Mouse (Mus musculus) kidney, adult 9 months (tissue): Measurements from ENCODE around the gene Tmem63b.
"Not testable (repeated sequence)": the region's sequence is repeated elsewhere in the genome, so short reads cannot be mapped to it uniquely, and the experiment has no call there.

Experiments
- DNase-seq: peaks from one replicate; pipeline ENCODE4 v3.0.0; 2022

The Tmem63b gene

DNA sequence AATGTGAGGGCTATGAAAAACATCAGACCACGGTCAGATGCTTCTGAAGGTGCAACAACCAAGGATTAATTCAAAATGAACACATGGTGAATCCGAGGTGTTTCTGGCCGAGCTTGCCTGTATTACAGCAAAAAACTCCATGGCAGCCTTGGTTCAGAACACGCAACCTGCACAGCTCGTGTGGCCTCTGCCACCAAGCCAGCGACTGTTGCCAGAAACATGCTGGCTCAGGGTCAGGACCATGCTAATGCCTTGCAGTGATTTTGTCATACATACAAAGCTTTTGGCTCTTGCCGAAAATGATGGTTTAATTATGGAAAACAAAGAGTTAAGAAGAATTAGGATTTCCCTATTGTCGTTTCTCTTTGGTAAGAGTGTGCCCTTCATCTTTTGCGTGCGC, 18.7 kb downstream of the Tmem63b start:
- no peak for DNase-seq

DNA sequence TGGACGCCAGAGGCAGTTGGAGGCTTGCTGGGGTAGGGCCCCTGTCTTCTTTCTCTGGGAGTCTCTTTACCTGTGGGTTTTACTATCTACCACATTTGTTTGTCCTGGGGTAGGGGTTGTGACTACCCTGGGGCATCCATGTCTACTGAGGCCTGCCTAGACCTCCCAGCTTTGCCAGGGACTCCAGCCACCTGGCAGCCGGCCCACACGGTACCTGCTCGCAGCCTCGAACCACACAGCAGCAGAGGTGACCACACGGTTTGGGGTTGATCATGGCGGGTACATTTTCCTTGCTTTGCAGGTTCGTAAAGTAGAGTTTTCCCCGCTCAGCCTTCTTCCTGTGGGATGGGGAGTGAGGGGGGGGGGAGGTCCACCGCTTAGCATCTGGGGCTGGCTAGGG, 19.2 kb downstream of the Tmem63b start:
- DNase-seq, result no peak

DNA sequence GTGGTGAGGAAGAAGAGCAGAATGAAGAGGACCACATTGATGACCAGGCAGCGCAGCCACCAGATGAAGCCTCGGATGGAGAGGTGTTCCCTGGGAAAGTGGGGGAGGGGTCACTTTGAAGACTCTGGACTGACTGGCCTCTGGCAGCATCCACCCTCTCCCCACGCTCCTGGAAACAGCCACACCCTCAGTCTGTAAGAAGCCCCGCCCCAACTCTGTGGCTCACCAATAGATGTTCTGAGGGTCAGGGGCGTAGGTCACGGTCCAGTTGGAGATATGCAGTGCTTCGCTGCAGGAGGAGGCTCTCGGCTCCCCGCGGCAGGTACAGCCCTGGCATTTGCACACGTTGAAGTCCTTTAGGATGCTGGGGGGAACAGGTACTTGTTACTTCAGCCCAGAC, 20.6 kb downstream of the Tmem63b start:
- no peak for DNase-seq

DNA sequence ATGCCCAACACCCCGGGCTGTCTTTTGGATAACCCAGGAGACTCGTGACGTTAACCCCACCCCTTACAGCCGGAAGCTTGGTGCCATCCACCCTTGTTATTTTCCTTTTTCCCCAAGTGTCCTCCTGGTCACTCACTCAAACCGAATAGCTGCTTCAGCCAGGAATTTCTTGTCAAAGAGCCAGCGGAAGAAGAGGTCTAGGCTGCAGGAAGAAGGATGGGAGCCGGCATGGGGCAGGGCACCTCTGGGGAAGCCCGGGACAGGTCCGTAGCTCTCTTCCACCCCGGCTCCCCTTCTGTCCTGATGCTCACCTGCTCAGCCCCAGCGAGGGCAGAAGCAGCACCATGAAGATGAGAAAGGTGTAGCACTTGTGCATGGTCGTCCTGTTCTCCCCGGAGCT, 22.1 kb downstream of the Tmem63b start:
- no peak for DNase-seq

DNA sequence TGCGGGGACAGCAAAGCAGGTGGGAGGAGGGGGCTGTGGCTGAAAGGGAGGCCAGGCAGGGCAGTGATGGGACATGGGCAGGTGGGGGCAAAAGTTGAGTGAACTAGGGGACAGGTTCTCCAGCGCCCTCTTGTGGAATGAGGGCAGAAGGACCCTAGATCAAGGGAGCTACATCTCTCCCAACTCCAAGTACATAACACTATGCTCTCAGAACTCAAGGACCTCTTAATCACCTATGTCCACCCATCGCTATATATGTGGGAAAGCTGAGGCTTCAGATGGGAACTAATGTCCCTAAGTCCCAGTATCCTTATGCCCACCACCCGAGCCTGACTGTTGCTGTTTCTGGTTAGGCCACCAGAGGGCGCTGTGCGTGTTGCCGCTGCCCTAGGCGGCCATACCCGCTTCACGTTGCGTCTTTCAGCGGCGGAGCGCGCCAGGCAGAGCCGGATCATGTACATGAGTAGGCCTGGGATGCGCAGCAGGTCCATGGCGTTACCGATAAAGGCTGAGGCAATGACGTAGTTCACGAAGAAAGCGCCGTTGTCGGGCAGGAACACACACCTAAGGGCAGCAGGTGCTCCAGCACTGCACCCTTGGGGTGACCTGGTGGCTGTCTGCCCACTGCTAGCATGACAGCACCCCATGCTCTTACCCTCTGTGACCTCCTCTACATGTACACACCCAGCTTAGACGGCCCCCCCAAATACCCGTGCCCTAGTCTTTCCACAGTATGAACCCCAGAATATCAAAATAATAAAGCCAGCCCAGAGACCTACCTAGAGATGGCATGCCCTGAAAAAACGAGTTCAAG, 23.4 kb downstream of the Tmem63b start:
- peak; percentile 72 for DNase-seq

DNA sequence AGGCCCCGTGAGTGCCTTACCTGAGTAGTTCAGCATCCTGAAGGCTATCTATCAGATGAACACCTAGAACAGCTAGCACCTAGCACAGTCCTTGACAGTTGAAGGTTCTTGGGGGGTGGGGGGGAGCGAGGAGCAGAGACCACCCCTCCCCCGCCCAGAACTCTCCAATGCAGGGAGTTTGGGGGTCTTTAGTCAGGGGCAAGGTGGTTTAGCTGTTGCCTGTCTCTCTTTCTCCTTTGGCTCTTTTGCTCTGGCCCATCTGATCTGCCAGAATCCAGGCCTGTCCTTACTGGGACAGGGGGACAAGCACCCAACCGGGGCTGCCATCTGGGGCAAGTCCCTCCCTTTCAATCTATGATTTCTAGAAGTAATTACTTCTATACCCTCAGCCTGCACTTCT, 27.5 kb downstream of the Tmem63b start, which contains the start of gene Capn11:
TSS of gene Capn11 (minus strand) at position 101 of the 400 bp plus-strand sequence.
- DNase-seq, result no peak

DNA sequence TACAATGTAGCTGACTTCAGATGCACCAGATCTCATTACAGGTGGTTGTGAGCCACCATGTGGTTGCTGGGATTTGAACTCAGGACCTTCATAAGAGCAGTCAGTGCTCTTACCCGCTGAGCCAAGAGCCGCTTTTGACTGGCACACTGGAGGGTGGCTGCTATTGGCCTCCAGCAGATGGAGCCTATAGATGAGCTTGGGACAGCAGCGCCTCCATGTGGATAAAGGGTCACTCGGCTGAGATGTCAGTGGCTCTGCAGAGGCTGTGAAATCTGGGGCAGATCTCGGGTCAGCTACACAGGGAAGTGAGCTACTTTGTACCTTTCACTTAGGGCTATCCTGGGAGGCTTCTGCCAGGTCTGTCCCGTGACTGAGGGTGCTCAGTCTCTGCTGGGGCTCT, 30.9 kb downstream of the Tmem63b start:
- no peak for DNase-seq

DNA sequence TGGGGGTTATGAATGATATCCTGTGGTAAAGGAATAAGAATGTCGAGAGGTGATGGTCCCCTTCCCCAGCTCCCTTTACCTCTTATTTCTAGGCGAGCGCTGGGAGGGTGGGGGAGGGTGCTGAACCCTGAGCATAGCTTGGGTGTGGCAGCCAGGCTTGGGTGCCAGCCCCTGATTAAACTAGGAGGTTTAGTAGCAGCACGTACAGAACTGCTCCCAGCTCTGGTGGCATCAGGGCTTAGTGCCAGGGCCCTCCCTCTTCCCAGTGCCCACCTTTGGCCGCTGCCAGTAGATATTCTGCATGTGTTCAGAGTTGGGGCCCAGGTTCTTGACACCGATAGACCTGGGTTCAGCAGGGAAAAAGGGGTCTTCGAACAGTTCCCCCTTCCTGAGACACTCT, 33.5 kb downstream of the Tmem63b start:
- DNase-seq, result no peak

DNA sequence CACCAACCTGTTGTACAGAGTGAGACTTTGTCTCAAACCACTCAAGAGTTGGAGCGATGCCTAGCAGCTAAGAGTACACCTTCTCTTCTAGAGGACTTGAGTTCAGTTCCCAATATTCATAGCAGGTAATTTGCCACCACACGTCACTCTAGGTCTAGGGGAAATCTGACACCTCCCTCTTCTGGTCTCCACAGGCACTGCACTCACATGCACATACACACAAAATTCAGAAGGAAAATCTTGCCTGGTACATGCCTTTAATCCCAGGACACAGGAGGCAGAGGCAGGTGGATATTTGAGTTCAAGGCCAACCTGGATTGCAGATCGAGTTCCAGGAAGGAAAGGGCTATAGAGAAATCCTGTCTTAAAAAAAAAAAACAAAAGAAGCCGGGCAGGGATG, 42.5 kb downstream of the Tmem63b start:
- no peak for DNase-seq

DNA sequence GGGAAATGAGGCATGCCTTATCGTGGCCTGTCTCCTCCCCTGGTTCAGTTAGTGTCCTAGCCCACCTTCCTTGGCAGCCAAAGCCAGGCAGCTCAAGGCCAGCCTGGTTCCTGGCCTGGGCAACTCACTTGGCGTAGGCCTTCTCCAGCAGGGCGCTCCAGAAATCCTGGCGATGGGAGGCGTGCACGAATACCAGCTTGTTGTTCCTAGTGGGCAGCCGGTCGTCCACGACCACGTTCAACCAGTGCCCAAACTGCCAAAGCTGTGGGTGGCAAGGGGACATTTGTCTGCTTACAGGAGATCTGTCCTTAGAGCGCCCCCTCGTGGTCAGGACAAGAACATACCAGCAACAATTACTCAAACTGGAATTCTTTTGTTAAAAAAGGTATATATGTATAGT, 44.0 kb downstream of the Tmem63b start:
- DNase-seq, result peak; percentile 51

DNA sequence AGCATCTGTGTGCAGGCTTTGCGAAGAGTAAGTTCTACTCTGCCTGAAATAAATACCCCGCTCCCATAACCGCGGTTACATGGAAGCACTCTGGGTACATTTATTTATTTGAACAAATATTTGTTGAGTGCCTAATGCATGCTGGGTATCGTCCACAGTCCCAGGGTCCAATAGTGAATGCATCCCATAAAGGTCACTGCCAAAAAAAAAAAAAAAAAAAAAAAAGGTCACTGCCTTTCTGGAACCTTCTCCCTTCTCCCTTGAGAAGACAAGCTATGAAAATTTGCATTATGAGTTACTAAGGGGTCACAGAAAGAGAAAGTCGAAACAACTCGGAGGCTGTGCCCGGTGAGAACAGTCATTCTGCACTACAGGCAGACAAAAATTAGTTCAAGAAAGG, 44.7 kb downstream of the Tmem63b start:
- no peak for DNase-seq

DNA sequence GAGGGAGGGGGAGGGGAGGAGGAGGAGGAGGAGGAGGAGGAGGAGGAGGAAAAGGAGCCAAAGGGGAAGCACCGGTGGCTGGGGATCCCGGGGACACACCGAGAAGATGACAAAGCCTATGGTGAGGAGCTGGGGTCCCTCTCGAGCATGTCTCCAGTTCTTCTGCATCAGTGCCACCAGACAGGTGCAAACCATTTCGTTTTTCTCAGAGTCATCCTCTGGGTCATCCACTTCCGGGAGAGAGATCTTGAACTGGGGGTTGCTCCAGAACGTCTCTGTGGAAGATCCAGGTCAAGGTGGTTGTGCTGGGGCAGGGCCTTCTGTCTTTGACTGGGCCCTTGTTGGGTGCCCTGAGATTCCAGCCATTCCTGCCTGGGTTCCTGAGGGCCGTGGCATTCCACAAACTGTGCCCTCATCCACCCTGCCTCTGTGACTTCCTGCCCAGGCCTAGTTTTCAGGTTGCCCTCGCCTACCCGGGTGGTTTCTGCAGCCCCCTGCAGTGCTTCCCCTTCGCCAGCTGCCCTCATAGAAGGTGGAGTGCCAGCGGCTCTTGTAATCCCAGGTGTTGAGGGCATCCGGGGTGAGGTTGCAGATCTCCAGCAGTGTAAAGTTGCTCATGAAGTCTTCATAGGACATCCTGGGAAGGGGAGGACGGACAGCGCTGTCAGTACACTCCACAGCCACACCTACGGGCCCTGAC, 48.0 kb downstream of the Tmem63b start:
- no peak for DNase-seq

DNA sequence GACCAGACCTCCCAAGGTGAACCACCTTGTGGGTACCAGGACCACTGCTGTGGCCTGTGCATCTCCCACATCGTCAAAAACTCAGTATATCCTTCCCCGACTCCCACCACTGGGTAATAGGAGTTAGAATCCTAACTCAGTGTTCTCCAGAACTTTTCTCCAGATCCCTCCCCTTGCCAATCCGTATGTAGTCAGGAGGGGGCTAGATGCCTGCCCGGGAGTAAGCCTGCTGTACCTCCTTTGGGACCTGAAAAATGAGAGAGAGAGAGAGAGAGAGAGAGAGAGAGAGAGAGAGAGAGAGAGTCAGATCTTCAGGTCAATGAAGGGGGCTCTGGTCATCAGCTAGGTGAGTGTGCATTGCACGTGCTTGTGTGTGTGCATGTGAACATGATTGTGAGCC, 52.7 kb downstream of the Tmem63b start:
- DNase-seq, result no peak

DNA sequence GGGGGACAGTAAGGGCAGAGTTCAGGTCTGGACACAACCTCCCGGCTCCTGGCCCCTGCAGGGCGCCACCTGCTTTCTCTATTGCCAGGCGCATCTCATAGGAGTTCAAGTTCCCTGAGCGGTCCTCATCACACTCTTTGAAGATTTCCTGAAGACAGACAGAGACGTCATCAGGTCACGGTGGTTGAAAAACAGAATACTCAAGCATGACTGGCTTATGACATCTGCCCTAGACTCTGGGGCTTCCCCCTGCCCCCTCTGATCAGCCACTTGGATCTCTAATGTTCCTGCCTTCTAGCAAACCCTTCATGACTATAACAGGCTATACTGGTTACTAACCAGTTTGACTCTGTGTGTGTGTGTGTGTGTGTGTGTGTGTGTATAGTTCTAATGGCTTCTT, 54.8 kb downstream of the Tmem63b start:
- DNase-seq, result no peak

DNA sequence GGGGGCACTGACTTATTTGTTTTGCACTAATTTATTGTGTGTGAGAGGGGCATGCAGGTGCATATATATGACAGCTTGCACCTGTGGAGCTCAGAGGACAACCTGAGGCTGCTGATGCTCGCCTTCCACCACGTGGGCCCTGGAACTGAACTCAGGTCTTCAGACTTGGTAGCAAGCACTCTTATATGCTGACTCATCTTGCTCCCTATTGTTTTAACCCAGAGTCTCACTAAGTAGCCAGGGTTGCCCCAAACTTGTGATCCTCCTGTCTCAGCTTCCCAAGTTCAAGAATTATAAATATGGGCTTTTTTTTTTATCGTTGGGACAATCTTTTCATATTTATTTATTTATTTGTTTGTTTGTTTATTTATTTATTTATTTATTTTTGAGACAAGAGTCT, 55.7 kb downstream of the Tmem63b start:
- DNase-seq, result no peak

DNA sequence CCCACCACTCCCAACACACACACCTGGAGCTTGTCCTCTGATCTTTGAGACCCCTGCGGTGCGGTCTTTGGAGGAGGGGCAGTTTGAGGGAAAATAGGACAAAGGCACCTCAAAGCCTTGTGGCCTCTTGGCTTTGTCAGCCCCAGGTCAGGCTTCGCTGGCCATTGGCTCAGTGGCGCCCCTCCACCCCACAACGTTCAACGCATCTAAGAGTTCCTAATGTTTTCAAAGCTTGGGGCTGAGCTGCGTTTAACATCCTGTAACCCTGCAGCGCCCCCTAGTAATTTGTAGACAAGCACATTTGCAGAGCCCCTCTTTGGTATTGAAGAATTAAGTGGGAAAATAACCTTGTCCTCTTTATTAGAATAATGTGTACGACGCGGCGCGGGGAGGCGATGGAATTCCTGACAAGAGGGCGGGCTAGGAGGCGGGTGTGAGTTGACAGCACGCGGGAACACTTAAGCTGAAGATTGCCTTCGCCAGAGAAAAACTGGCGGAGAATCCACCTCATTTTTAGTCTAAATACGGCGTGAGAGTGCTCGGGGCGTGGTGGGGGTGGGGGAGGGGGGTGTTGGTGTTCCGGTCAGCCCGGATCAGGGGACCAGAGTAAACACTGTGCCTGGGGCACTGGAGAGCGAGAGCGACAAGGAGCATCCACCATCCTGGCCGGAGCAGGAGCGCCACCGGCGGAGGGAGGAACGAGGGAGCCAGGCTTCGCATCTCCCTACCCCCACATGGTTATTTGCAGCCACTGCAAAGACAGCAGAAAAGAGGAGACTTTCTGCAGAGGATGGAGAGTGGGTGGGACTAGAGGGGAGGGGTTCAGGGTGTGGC, 56.6 kb downstream of the Tmem63b start:
- DNase-seq, result peak; percentile 73

DNA sequence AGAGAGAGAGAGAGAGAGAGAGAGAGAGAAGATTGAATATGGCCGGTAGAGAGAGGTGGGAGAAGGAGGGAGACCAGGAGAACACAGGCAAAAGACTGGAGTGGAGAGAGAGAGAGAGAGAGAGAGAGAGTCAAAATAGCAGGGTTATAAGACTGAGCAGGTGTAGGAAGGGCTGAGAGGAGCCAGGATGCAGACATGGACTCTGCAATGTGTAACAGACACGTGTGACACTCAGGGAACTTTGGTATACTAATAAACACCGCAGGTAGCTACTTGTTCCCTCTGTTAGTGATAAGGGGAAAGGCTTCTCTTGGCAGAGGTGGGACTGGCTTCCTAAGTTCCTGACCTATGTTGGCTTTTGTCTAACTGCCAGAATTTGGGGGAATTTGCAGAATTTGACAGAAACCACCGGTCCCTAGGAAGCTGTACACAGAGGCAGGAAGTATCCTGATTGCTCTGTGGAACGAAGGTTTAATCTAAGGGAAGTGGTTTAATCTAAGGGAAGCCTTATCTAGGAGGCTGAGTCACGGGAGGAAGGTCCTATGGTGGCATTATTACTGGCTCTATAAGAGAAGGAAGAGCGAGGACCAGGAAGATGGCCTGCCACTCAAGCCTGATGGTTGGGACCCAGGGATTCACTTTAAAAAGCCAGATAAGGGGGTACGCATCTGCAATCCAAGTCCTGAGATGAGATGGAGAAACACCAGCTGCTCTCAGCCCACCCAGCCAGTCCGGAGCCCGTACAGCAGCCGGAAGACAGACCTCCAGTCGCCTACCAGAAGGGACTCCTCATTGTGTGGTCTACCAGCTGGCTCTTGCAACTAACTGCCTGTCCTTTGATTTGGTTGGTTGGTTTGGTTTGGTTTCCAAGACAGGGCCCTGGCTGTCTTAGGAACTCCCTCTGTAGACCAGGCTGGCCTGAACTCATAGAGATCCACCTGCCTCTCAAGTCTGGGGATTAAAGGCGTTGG, 57.5 kb downstream of the Tmem63b start:
- DNase-seq, result peak; percentile 41

DNA sequence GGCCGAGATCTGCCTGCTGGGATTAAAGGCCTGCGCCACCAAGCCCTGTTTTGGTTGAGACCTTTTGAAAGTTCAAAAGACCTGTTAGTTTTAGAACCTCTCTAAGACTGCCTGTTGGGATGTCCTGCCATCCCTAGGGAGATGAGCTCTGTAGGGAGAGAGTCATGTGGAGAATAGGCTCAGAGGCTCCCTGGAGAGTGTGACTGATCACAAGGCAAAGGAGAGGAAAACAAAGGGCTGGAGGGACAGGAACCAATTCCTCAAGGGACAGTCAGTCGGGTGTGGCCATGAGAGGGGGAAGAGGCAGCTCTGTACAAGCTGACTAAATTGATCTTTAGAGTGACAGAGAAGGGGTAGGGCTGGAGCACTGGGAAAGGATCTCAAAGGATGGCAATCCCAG, 58.5 kb downstream of the Tmem63b start:
- DNase-seq, result no peak

DNA sequence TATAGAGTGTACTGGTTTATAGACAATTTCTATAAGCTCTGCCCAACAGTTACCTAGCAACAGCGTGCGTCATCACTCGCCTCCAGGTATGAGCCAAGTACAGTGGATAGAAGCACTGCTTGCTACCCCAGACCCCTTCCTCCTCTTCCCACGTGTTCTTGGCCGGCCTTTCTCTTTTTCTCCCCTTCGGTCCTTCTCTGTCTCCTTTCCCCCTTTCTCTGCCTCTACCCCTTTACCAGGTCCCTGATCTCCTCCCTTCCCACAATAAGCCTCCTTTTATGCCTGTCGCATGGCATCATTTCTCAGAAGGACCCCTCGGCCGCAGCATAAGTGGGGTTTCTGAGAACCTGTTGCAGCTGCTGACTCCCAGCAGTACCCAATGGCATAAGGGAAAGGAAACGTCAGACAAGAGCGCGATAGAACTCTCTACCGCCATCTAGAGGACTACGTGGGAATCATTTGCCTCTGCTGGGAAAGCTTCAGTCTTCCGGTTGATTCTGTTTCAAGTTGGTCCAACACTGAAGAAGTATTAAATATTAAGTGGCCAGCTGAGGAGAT, 60.0 kb downstream of the Tmem63b start:
- peak; percentile 82 for DNase-seq

DNA sequence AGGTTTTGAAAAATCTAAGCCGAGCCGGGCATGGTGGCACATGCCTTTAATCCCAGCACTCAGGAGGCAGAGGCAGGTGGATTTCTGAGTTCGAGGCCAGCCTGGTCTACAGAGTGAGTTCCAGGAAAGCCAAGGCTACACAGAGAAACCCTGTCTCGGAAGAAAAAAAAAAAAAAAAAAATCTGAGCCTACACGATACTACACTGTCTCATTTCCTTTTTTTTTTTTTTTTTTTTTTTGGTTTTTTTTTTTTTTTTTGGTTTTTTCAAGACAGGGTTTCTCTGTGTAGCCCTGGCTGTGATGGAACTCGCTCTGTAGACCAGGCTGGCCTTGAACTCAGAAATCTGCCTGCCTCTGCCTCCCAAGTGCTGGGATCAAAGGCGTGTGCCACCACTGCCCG, 63.3 kb downstream of the Tmem63b start:
- not testable (repeated sequence) for DNase-seq

DNA sequence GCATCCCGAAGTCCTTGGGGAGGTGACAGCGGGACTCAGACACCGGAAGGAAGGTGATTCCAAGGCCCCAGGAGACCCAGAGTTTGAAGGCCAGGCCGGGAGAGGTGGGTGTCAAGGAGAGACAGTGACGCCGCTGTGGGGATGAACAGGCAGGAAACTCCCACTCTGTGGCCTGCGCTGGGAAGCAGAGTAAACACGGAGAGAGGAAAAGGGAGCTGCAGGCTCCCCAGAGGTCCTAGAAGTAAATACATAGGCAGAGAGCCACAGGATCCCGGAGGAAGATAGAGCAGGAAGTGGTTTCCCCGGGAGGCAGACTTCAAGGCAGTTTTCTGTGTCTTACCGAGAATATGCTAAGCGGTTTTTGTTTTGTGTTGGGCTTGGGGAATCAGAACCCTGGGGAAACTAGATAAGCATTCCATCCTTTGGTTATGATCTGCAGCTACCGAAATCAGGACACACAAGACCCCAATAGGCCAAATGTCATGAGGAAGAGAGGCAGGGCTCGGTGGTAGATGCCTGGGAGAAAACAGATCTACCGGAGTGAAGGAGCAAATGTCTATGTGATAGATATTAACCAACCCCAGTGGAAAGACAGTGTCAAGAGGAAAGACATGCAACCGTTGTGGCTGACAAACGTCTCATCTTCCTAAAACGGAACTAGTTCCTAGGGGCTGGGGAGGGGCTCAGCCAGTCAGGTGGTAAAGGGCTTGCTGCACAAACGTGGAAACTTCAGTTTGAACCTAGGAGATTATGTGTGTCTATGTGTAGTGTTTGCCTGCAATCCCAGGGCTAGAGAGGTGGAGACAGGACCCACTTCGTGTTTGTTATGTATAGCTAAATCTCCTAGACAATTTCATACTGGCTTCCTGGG, 67.1 kb downstream of the Tmem63b start:
- DNase-seq, result peak; percentile 44
